Mouse (Mus musculus): ENCODE data around the gene Lgi2. TPM values are rescaled to one million over a fixed set of nuclear protein-coding genes. Genes with fewer than 3 reads are reported as not detected.

Lgi2 gene
- total RNA-seq, 2 experiments from 2014 or later, result 61.1 to 65.1 TPM

DNA sequence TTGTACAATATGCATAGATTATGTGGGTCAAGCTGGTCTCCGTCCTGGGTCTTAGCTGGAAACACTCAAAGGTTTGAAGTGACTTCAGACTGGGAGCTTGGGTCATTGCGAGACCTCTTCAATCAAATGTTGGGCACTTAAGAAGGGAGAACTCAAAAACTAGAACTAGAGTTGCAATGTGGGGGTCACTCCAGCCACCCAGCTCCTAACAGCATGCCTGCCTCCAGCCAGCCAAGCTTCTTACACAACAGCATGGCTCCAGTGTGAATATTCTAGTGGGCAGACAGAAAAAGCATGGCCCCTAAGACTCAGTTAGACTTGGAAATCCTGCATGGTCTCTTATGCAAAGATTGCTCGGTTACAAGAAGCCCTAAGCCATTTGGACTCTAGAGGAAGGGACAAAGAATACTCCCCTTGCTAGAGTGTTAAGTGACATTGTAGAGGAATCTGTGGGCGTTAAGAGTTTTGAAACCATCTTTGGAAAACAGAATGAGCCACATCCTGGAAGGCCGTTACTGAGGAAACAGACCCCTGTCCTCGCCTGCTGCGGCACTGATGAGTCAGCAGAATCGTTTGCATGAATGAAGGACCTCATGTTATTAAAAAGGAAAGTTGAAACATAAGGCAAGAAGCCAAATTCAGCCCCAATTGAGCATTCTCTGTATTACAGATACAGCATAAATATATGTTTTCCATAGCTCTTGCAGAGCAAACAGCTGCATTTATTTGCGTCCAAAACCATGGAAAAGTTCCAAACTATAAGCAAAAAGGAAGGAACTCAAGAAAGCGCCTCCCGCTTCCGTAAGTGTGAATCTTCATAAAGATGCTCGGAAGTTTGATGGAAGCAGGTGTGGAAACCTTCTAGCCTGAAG lies 78.5 kb downstream of the Lgi2 start:
- DNase-seq (ENCODE audit: extremely low spot score in 1 of 2, low spot score in 2 of 2), result no peak
- intact Hi-C loops (cut with DNase I), result no loop called here

Other genes with a start within 250 kb of the Lgi2 start
- gene Sod3, start 202.7 kb downstream of the Lgi2 start, total RNA-seq (2021), result 1 to 10 TPM; 4.3 TPM
- 10 to 100 TPM; 33.1 to 35.6 TPM for gene Ccdc149, start 94.9 kb downstream of the Lgi2 start, total RNA-seq (2021)
- gene Sepsecs, start 103.2 kb upstream of the Lgi2 start, total RNA-seq (2021), result 10 to 100 TPM; 10.3 to 10.6 TPM
- 1 to 10 TPM; 2.4 to 2.8 TPM for gene Pi4k2b, start 175.1 kb upstream of the Lgi2 start, total RNA-seq (2021)
- gene Zcchc4, start 208.9 kb upstream of the Lgi2 start, total RNA-seq (2021), result 10 to 100 TPM in 1 of 2 experiments, 1 to 10 TPM in 1; 8.4 to 10.2 TPM